Mouse (Mus musculus) right cerebral cortex, postnatal 25 days (tissue): ENCODE measurements at regions not wholly inside any gene's neighbourhood (a gene's known extent, or its start where the extent isn't known, plus 50 kb on each side); places are given as distances from the start of the nearest gene placed in this dataset.

ENCODE experiments used
- DNase-seq: peaks from one replicate; pipeline ENCODE4 v3.0.0; 2022

DNA sequence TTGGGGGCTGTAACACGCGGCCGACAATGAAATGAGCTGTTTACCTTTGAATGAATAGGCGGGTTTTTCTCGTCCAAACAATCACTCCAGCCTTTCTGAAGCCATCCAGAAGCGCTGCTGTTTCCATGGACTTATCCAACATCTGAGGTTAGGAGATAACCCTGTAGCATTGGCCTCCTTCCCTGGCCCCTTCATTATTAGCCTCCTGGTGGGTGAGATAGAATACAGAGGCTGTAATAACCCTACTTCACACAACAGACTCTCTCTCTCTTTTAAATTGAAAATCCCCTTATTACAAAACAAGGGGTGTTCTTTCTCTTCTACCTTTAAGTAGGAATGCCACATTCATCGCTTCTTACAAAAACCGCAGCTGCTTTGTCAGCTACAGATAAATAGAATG, 646.8 kb downstream of the Nedd1 start:
- DNase-seq, result no peak

DNA sequence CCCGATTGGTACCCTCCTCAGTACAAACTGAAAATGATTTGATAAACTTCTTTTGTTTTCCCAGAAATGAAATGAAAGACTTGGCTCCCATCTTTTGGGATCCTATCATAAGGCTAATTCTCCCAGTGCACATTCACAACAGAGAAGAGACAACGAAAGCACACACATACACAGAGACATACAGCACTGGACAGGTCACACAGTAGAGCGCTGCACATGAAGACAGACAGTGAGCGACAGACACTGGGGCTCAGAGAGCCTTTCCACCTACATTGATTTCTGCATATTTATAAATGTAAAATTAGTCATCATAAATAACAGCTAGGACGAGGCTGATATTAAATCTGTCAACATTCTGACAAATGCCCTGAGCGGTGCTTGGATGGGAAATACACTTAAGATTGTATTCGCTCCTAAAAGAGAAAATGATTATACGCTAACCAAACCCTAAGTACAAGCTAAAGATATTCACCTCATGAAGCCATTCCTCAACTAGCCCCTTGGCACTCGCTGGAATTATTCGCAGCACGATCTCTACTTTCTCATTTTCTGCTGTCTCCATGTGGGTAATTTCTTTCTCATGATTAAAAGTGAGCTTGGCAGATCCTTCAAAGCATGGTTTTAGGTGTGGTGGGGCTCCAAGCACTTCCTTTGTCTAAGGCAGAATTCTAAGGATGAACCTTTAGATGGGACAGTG, 647.4 kb downstream of the Nedd1 start:
- no peak for DNase-seq

DNA sequence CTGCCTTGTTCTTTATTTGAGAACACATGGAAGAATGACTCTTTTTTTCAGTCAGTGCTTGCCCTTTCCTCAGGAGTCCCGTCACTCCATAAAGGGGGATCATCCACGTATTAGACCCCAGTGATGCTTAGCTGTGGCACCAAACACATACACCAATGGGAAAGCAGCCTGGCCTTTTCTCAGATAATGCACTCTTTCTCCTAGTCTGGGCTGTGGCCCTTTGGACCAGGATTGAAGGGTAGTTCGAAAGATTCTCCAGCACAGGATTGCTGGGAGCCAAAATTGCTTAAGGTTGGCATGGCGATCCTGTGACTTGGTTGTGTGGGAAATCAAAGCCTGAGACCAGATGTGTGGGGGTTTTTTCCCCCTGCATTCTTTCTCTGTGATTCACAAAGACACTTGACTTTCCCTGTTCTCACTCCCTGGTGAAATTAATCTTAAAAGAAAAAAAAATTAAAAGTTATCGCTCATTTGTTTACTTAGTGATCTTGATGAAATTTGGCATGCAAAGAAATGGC, 648.3 kb downstream of the Nedd1 start:
- no peak for DNase-seq

DNA sequence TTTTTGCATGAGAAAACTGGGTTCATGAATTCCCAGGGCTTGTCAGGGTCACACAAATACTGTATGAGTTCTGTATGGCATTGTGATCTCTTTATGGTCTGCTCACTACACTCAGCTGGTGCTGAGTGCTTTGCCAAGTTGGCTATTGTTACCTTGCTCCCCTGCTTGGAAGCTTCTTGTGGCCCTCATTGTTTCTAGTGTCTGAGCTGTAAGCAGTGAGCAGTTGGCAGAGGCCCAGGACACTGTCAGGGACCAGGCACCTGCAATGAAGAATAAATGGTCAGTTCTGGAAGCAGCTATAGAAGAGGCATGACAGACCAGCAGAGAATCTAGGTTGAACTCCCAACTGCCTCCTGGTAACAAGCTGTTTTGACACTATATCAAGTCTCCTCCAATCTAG, 677.4 kb downstream of the Nedd1 start:
- no peak for DNase-seq

DNA sequence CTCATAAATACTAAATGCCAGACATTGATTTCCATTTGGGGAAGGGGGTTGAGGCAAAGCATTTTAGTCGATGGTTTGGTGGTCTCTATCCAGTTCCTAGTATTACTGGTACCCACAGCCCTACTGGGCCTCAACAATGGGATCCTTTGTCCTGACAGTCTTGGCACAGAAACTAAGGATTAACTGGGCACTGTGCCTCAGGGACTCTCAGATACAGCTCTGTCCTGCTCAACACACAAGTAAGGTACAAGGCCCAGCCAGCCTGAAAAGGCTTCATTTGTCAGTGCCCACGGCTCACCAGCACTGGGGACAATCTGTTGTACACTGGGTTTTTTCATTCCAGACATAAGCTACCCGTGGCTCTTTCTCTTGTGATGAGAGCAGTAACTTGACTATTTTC, 686.0 kb downstream of the Nedd1 start:
- peak; percentile 8 for DNase-seq

DNA sequence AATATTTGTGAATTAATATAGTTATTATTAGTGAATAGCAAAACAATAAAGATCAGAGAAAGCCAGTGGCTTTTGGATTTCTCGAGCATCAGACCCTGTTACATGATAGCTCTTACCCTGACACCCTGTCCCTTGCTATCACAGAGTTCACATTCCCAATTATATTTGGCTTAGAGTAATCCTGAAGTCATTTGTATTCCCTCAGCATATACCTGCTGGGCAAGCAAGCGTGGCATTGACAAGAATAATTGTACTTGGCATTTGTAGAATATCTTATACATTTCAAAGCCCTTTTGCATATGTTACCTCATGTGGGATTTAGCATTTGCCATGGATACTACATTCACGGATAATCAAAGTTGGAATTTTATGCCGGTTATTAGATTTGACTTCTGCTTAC, 692.0 kb downstream of the Nedd1 start:
- DNase-seq, result no peak

DNA sequence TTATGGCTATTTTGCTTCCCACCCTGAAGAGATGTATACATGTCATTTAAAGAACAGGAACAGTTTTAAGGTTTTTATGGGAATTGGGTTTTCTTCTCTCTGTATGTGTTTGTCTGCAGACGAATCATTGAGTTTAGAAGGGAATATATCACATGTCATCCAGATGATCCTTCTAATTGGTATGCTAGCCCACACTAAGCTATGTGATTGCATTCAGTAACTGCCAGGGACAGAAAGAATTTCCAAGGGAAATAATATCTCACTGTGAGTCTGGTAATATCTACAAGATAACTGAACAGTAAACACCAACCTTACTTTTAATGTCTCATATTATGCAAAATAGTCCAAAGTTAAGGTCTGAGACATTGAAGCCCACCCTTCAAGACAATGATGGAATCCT, 698.0 kb downstream of the Nedd1 start:
- no peak for DNase-seq

DNA sequence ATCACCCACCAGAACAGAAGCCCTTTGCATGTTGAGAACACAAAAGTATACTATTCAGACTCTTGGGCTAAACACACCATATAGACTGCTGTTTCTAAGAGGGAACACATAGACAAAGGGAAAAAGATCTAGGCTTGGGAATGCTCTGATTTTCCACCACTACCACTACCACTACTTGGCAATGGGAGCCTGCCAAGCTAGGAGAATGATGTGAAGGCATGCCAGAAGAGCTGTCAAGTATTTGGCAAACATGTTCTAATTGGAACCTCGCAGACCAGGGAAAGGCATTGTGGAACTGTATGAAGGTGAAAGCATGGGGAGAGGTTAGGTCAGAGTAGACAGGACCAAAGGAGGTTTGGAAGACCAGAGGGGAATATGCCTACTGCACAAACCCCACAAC, 701.2 kb downstream of the Nedd1 start:
- no peak for DNase-seq

DNA sequence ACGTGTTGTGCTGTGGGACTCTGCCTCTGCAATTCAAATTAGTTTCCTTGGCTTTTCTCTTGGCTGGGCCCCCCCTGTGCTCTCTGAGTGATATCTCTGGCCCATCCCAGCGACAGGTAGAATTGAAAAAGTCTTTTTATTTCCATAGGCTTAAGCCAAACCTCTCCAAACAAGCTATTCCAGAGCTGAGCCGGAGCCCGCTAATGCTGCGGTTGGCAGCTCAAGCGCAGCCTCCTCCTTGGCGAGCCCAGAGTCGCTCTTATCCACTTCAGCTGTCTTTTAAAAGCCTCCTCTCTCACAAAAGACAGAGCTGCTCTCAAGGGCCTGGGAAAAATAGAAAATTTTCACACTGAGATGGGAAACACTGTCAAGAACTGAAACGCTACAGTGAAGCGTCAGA, 712.7 kb downstream of the Nedd1 start:
- no peak for DNase-seq

DNA sequence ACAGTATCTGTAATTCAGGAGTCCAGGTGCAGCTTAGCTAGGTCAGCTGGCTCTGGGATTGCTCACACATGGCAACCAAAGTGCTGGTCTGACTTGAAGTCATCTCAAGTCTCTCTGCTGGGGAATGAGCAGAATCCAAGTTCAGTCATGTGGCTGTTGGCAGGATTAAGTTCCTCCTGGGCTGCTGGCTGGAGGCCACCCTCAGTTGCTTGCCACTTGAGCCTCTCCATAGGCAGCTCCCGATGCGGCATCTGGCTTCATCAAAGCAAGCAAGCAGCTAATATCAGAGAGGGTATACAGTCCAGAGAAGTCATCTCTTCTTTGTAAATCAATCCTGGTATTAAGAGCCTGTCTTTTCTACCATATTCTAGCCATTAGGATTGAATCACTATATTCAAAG, 714.3 kb downstream of the Nedd1 start:
- DNase-seq, result no peak

DNA sequence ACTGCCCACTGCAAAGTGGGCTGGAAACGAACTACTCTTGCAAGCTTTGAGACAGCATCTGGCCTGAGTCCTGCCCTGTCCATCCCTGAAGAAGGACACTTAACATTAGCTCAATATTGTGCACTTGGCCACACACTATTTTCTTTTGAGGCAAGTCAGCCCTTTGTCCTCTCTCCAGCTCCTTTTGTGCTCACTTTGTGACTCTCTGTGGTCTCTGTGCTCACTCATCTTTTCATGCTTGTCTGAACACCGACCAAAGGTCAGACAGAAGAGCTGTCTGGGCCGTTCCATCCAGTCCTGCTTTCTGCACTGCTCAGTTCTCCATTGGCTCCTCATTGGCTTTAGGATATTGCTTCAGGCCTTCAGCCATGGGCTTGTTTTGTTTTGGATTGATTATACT, 715.8 kb downstream of the Nedd1 start:
- no peak for DNase-seq

DNA sequence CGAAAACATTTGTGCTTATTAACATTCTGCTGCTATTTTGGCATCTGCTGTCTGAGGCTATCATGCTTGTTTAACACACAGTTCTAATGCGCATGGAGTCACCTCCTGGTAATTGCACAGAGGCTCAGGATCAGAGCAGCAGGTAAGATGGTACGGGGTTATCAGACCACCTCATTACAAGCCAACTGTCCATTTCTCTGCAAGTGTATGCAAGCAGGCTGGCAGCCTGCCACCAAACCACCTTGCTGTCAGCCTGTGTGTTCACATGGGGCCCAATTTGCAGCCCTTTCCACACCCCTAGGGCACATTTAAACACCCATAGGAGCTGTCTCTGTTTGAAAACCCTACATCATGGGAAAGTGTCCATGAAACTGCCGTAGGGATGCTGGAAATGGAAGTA, 731.2 kb downstream of the Nedd1 start:
- DNase-seq, result no peak

DNA sequence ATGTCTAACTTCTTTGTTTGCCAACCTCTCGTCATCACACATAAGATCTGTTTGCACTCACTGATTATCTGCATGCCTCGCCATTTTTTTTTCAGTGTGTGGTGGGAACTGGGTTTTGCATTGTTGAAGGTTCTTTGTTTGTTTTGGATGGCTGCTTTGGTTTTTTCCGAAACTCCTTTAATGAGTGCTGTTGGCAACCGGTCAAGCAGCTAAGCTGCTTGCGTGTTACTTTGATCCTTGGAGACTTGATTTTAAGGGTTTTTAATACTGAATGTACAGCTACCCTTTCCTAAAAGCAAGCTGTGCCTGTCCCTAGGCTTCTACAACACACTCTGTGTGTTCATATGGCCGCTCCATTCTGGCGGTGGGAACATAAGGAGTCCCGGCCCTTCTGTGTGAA, 733.9 kb downstream of the Nedd1 start:
- DNase-seq, result no peak

DNA sequence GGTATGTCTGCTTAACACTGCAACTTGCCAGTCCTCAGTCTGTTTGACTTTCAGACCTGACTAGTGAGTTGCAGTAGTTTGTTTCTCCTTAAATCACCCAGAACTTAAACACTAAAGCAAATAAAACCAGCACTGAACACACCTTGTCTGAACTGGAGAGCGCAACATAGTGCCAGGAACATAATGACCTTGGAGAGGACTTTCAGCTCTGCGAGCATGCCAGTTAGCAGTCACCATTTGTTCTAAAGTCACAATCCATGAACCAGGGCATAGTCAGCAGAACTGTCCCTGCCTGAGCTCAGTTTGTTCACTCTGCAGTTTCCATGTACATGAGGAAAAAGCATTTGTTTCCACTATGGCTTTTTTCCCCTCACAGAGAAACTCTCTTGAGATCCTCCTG, 742.4 kb downstream of the Nedd1 start:
- no peak for DNase-seq

DNA sequence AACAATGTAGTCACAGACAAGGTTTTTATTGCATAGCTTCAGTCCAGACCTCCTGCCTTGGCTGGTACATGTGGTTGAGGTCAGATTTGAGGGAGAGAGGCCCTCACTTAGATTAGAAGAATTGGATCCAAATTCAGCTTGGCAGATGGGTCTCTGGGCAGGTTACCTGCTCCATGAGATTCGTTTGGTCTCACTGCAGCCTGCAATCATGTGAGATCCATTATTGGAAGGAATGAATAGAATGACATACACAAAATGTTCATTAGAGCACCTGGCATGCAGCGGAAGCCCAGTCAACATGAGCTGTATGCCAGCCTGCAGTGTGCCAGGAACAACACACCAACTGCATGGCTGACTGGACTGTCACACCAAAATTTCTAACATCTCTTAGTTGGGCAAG, 750.3 kb downstream of the Nedd1 start:
- DNase-seq, result no peak

DNA sequence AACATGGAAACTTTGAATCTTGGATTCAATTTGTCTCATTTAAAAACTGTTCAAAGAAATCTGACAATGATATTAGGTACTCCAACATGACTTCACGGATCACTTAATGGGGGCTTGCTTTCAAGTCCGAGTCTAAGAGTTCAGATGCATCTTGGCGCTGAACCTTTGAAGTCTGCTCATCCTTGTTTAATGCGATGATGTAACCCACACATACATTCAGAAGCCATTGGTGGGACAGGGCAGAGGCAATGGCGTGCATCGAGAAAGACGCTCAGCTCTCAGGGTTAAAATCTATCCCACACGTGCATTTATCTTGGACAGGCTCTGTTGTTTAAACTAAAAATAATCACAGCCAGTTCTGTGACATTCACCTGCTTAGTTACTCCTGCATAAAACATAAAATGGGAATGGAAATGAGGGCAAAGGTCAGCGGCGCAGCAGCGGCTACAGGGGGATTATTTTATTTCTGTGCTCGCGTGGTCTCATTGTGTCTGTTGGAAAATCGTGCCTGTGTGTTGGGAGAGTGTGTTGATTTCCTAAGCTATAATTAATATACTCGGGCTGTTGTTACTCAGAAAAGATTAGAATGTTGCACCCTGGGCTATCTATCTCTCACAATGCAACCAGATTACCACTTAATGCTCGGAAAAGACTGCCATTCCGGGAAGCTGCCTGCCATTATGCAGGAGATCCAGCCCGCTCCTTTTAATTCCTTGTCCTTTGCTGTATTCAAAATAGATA, 754.5 kb downstream of the Nedd1 start:
- DNase-seq, result no peak

DNA sequence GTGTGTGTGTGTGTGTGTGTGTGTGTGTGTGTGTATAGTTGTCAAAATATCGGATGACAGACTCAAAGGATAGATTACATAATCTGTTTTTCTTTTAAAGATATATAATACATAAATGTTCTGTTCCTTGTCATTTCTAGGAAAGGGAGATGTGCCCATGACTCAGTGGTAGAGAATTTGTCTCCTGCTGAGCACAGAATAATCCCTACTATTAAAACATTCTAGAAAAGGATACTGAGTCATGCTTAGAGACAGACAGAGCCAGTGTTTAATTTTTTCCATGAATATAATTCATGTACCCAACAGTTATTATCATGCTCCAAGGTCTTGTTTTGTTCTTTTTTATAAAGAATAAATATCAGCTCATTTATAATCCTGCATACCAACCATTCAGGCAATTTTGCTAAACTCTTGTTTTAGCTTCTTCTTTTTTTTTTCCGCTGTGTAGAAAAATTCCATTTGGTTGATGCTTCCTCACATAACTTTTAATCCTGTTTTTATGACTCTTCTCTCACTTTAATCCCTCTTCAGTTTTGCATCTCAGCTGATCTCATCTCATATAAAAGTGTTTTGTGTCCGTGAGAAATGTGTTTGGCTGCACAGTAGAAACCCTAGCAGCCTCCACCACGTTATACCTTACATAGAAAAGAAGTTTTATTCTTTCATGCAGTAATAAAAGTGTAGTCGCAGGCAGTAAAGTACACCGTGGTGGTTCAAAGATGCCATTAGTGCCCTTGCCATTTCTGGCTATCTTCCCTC, 762.3 kb downstream of the Nedd1 start:
- no peak for DNase-seq

DNA sequence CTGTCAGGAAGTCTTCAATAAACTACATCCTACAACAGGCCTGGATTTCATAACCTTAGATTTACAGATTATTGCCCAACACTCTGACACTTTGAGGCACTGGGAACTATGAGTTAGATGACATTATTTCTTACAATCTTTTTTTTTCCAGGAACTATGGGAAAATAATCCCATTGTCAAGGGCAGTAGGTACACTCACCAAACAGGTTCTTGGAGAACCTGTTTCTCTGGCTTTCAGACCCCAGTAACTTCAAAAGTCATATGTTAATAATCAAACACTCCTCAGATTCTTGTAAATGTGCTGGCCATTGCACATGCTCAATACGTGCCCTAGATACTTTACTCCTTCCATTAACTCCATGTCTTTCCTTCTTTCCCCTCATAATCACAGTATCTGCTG, 769.1 kb downstream of the Nedd1 start:
- no peak for DNase-seq

DNA sequence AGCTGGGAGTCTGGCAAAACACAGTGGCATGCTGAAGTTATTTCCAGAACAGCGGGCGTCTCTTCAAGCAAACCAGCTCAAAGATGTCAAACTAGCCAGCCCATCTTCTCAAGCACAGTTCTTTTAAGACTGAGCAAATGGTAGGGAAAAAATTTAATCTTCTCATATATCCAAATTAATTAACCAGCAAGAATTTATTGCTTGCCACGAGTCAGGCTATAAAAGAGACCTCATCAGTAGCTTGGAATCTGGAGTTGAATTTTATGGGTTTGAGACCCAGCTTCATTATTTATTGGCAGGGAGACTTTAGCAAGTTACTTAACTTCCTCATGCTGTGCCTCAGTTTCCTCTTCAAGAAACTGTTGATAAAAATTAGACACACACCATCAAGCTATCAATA, 742.5 kb upstream of the Tmpo start:
- no peak for DNase-seq

DNA sequence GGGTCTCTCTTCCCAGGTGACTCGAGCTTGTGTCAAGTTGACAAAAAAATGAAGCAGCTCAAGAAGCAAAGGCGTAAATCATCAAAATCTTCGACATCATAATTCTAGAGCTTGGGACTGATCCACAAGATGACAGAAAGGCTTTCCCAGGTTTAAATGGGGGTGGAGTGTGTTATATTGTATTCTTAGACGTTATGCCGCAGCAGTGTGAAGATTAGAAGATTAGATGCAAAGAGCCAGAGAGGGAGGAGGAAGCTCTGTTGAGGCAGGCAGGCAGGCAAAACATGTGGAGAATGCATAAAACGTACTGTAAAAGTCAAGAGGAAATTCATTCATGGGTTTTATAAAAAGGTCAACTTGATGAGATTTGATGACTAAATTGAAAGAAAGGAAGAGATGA, 708.7 kb upstream of the Tmpo start:
- no peak for DNase-seq

DNA sequence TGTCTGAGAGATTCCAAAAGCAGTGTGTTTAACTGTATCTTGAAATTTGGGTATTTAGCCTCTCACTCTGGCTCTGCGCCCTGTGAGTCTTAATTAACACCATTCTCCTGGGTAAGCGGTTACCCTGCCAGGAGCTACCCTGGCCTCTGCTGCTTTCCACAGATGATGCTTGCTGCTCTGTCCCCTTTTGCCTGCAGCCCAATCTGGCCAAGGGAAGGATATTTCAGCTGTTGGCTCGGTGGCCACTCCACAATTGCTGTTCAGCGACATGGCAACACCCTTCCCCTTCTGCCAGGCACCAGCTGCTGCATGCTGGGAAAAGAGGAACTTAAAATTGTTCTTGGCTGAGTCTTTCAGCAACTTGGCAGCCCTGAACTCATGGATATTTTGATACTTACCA, 707.4 kb upstream of the Tmpo start:
- DNase-seq, result peak; percentile 62

DNA sequence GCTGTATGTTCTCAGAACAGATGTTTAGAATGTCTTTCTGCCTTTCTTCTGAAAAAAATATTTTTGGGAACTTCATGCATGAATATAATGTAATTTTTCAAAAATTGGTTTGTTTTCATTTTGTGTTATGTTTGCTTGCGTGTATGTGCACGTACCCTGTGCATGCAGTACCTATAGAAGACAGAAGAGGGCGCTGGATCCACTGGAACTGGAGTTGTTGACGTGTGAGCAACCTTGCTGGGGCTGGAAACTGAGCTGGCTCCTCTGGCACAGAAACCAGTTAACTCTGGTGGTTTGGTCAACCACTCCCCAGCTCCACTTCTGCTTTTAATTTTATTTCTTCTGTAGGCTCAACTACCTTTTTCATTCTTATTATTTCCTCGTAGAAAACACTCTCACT, 702.0 kb upstream of the Tmpo start:
- DNase-seq, result no peak

DNA sequence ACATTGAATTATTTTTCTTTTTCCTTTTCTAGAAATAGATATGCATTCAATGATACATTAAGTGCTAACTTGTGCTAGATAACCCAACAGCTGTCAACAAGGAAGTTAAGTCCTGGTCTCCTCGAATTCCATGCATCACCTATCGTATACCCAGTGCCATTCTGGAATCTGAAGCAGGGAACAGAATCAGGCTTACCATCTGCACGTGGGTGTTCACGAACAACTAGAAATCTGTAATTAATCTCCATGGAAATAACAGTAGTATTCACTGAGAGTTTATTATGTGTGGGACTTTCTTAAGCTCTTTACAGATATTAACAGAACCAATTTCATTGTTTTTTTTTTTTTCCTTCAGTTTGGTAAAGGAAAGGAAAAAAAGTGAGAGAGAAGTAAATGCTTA, 701.4 kb upstream of the Tmpo start:
- no peak for DNase-seq
